In genomic region chr16:56867591-56867990, GRCm38 (mm10) we compare ENCODE assay signal across 29 mouse cellular contexts. TPM values are rescaled to one million over a fixed set of nuclear protein-coding genes. Genes with fewer than 3 reads are reported as not detected.
DNase-seq lines count a peak whose midpoint lies in the region; ATAC-seq and TF ChIP-seq lines count a peak whose summit lies in the region.
"Had no signal": no experiment of that assay in that cellular context is flagged by ENCODE, and none has a peak within 500 bp of the region (broad histone marks: within the 10 kb centered on the region; RNA-seq: fewer than 3 reads in every experiment).

No protein-coding gene starts in this region.

- ATAC-seq in lung, embryonic 15.5 days (ENCODE audit: borderline replicate concordance, extremely low read depth, low FRiP score, low TSS enrichment): peak; percentile 35; the same call in 1 of the 2 replicates
- ATAC-seq in megakaryocyte-erythroid progenitor cell, adult 5-6 weeks (replicated peaks; ENCODE audit: low FRiP score, low TSS enrichment, poor library complexity, severe bottlenecking): no peak
- ATAC-seq: CD4-positive, CD25-positive, alpha-beta regulatory T cell, adult 4 months; forebrain, embryonic 13.5 days had no signal

- no peaks in the 10 kb centered on the region for H3K36me3 ChIP-seq in lung, embryonic 15.5 days
- H3K36me3 ChIP-seq: embryonic facial prominence, embryonic 10.5 days; embryonic facial prominence, embryonic 15.5 days; heart, embryonic 12.5 days; limb, embryonic 10.5 days; limb, embryonic 15.5 days; liver, embryonic 13.5 days; midbrain, embryonic 12.5 days; neural tube, embryonic 12.5 days had no signal

- H3K4me2 ChIP-seq in lung, embryonic 15.5 days: no peak overlapping the region
- H3K4me2 ChIP-seq: embryonic facial prominence, embryonic 15.5 days; forebrain, embryonic 13.5 days; heart, embryonic 12.5 days; hindbrain, embryonic 14.5 days; limb, embryonic 15.5 days; liver, embryonic 13.5 days; midbrain, embryonic 12.5 days; neural tube, embryonic 12.5 days had no signal

- no peak overlapping the region for H3K4me3 ChIP-seq in lung, embryonic 15.5 days
- H3K4me3 ChIP-seq: embryonic facial prominence, embryonic 10.5 days; embryonic facial prominence, embryonic 15.5 days; forebrain, embryonic 13.5 days; heart, adult 2 months; heart, embryonic 12.5 days; limb, embryonic 10.5 days; limb, embryonic 15.5 days; liver, embryonic 13.5 days; midbrain, embryonic 12.5 days; myocyte; neural tube, embryonic 12.5 days had no signal

- H3K27ac ChIP-seq in lung, embryonic 15.5 days: no peak overlapping the region
- H3K27ac ChIP-seq: embryonic facial prominence, embryonic 10.5 days; embryonic facial prominence, embryonic 15.5 days; forebrain, embryonic 13.5 days; heart, adult 2 months; hindbrain, embryonic 14.5 days; kidney, postnatal 0 days; limb, embryonic 10.5 days; limb, embryonic 15.5 days; liver, embryonic 13.5 days; midbrain, embryonic 12.5 days; neural tube, embryonic 12.5 days had no signal

- 41% methylated on average over 4 of the region's 4 CpGs for WGBS in lung, embryonic 15.5 days

- H3K27me3 ChIP-seq in lung, embryonic 15.5 days: no peaks in the 10 kb centered on the region
- H3K27me3 ChIP-seq: embryonic facial prominence, embryonic 15.5 days; forebrain, embryonic 13.5 days; heart, embryonic 12.5 days; limb, embryonic 15.5 days; liver, embryonic 13.5 days; midbrain, embryonic 12.5 days; neural tube, embryonic 12.5 days had no signal

- H3K9me3 ChIP-seq in lung, embryonic 15.5 days: no peaks in the 10 kb centered on the region
- H3K9me3 ChIP-seq: embryonic facial prominence, embryonic 10.5 days; embryonic facial prominence, embryonic 15.5 days; forebrain, embryonic 13.5 days; heart, embryonic 12.5 days; limb, embryonic 10.5 days; limb, embryonic 15.5 days; liver, embryonic 13.5 days; midbrain, embryonic 12.5 days; neural tube, embryonic 12.5 days had no signal

- no peaks in the 10 kb centered on the region for H3K4me1 ChIP-seq in lung, embryonic 15.5 days
- H3K4me1 ChIP-seq: embryonic facial prominence, embryonic 10.5 days; embryonic facial prominence, embryonic 15.5 days; forebrain, embryonic 13.5 days; heart, embryonic 12.5 days; limb, embryonic 10.5 days; limb, embryonic 15.5 days; liver, embryonic 13.5 days; midbrain, embryonic 12.5 days; neural tube, embryonic 12.5 days had no signal

- no peak for TF ChIP-seq POLR2A in brain, embryonic 14.5 days (IDR thresholded peaks at IDR 0.05; ENCODE audit: borderline replicate concordance, extremely low read depth, insufficient read depth, insufficient read length, poor library complexity, severe bottlenecking)

- H3K9ac ChIP-seq in lung, embryonic 15.5 days: no peak overlapping the region
- H3K9ac ChIP-seq: embryonic facial prominence, embryonic 15.5 days; forebrain, embryonic 13.5 days; heart, embryonic 12.5 days; hindbrain, embryonic 14.5 days; limb, embryonic 15.5 days; liver, embryonic 13.5 days; midbrain, embryonic 12.5 days; neural tube, embryonic 12.5 days had no signal

- DNase-seq in kidney, postnatal 14 days: peak; percentile 26
- DNase-seq in kidney, adult 8-10 months: no peak
- no peak for DNase-seq in lung, adult 18-20 months
- DNase-seq in brain, embryonic 14.5 days (ENCODE audit: low read depth): peak; percentile 22
- peak; percentile 7 to 31 for DNase-seq in layer of hippocampus, postnatal 14 days (ENCODE audit: low spot score in 2 of 2)
- no peak for DNase-seq in adrenal gland, adult 8-10 months
- DNase-seq: adrenal gland, postnatal 36 days; cerebellum, adult 8-10 months; cerebellum, postnatal 25 days; heart, adult 2 months; kidney, adult 18-20 months; liver, embryonic 13.5 days; right cerebral cortex, adult 18-20 months; right cerebral cortex, postnatal 4 days had no signal

- no peak for TF ChIP-seq CTCF in brain, embryonic 14.5 days (IDR thresholded peaks at IDR 0.05; ENCODE audit: borderline replicate concordance, extremely low read depth, insufficient read depth, insufficient read length)

RNA-seq across cellular contexts. Expression of gene Tmem45a, which starts 18.4 kb away (rescaled TPM):
- polyA plus RNA-seq in lung, embryonic 15.5 days (2015; fragmentation: Nextera tagmentation; extraction: Ambion mirVana): 39.7 and 41.2 TPM in 2 replicates
- 3.2 and 4.0 TPM in 2 replicates for polyA plus RNA-seq in brain, embryonic 14.5 days (2012; rRNA removed)
- 1 to 10 TPM; 2.2 to 3.6 TPM for total RNA-seq in layer of hippocampus, postnatal 14 days (2021)
- total RNA-seq in megakaryocyte-erythroid progenitor cell, adult 5-6 weeks (2014; fragmentation: Nextera tagmentation): not detected in 2 replicates
- not detected in 2 replicates for total RNA-seq in megakaryocyte-erythroid progenitor cell, adult 5-6 weeks (2017)
- total RNA-seq in adrenal gland, adult 8-10 months (2022): 1 to 10 TPM; 4.8 to 9.5 (median 6.4) TPM
- total RNA-seq: hematopoietic stem cell, adult 5-6 weeks had no signal

Comparison
In these comparisons a context has a peak if more than half of its experiments do, and no peak if none do; other contexts are left out.
1. DNase-seq: peak in kidney, postnatal 14 days (single experiment), brain, embryonic 14.5 days (single experiment) and layer of hippocampus, postnatal 14 days (2 of 2); none in kidney, adult 8-10 months (0 of 2), lung, adult 18-20 months (0 of 2) and adrenal gland, adult 8-10 months (single experiment).